Mouse (Mus musculus) monocyte, adult 2 months (primary cell): Measurements from ENCODE around the gene Bcl2l11.
"Not testable (repeated sequence)": the region's sequence is repeated elsewhere in the genome, so short reads cannot be mapped to it uniquely, and the experiment has no call there.

Experiments
- DNase-seq, 2 experiments: peaks; one replicate each; pipeline ENCODE4 v3.0.0; 2022; ENCODE audit warnings: low spot score in 2 of 2, low read depth in 1 of 2

The Bcl2l11 gene

DNA sequence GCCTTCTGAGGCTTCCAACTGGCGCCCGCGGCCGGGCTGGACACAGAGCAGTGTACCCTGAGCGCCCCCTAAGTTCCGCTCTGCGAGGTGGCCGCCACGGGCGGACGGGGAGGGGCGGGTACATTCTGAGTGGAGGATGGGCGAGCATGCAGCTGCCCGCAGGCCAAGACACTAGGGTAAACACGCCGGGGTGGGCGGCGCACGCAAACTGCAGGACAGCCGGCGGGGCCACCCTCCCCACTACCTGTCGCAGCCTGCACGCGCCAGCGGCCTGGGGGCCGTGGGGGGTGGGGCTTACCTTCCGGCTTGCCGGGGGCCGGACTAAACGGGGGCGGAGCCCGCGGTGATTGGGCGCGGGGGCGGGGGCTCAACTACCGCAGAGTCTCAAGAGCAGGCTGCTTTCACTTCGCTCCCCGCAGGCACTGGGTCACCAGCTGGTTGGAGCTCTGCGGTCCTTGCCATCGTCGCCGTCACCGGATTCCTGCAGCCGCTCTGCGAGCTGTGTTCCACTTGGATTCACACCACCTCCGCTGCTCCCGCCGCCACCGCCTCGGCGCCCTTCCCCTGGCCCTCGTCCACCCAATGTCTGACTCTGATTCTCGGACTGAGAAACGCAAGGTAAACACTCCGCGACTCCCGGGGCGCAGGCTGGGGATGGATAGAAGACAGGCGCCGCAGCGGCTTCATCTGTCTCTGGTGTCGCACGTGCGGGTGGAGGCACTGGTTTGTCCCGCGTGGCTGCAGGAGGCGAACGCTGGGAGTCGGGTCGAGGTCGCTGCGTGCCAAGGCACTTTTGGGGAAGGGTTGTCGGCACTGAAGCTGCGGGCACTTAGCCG, at the start of gene Bcl2l11:
Gene Bcl2l11, plus strand, starts transcription at position 404 of the 836 bp plus-strand sequence.
- peak; percentile 85 to 93 for DNase-seq

DNA sequence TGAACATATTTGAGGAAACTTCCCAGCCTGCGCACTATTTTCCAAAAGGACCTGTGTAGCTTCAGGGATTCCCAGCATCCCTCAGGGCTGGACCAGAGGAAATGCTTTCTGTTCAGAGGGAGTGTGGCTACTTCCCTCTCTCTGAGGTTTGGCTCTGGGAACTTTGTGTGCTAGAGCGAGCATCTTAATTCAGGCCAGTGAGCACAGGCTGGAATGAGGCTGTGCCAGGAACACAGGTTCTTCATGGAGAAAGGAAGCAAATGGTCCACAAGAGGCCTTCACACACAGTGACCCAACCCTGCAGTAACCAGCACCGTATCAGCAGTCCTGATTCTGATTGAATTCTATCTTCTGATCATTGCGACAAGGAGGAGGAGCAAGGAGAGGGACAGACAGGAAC, 48.9 kb upstream of the Bcl2l11 start:
- DNase-seq, result no peak

DNA sequence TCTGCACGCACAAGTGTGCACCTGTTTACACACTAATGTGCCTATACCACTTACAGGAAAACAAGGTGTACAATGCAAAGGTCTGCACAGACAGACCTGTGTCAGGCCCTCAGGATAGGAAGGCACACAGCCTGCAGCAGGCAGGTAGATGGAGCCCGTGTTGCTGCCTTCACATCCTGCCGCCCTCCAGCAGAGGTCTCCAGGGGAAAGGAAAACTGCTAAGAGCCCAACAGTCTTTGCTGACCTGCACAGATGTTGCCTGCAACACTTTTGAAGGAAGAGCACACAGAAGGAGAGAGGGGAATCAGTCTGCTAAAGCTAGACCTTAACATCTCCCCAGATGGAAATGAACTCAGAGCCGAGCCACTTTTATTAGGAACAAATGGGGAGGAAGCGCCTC, 47.0 kb upstream of the Bcl2l11 start:
- DNase-seq, result no peak

- DNase-seq, result no peak
Measured at GRCm38 (mm10) chr2:128079316-128079715, 46.5 kb upstream of the Bcl2l11 start.

GRCm38 (mm10) chr2:128083844-128084243, 42.0 kb upstream of the Bcl2l11 start:
- DNase-seq, result no peak

- no peak for DNase-seq
Measured at GRCm38 (mm10) chr2:128084607-128085006, 41.2 kb upstream of the Bcl2l11 start.

GRCm38 (mm10) chr2:128085481-128085880, 40.4 kb upstream of the Bcl2l11 start:
- no peak for DNase-seq

GRCm38 (mm10) chr2:128086301-128086886, 39.4 kb upstream of the Bcl2l11 start:
- DNase-seq, result no peak

DNA sequence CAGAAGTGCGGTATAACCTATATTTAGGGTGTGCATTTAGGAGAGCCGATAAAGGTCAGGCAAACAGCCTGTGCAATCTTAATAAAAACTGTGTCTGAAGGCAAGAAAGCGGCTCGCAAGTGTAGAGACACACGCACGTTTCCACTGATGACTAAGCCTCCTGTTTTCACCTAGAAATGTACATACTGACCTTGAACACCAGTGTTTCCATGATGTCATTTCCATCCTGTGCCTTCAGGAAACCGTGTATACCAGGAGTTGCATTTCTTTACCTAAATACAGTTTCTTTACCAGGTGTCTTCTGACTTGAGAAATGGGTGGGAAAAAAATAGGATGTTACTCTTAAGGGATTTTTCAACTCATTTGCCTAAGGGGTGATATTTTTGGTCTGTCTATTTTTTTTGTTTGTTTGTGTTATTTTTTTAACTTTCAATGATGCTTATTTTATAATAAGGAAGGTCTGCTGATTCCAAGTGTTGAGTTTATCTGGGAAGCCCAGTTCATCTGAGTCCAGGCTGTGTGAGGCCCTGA, 38.8 kb upstream of the Bcl2l11 start:
- no peak for DNase-seq

GRCm38 (mm10) chr2:128087798-128088545, 37.9 kb upstream of the Bcl2l11 start:
- no peak for DNase-seq

GRCm38 (mm10) chr2:128090283-128090885, 35.5 kb upstream of the Bcl2l11 start:
- DNase-seq, result no peak

DNA sequence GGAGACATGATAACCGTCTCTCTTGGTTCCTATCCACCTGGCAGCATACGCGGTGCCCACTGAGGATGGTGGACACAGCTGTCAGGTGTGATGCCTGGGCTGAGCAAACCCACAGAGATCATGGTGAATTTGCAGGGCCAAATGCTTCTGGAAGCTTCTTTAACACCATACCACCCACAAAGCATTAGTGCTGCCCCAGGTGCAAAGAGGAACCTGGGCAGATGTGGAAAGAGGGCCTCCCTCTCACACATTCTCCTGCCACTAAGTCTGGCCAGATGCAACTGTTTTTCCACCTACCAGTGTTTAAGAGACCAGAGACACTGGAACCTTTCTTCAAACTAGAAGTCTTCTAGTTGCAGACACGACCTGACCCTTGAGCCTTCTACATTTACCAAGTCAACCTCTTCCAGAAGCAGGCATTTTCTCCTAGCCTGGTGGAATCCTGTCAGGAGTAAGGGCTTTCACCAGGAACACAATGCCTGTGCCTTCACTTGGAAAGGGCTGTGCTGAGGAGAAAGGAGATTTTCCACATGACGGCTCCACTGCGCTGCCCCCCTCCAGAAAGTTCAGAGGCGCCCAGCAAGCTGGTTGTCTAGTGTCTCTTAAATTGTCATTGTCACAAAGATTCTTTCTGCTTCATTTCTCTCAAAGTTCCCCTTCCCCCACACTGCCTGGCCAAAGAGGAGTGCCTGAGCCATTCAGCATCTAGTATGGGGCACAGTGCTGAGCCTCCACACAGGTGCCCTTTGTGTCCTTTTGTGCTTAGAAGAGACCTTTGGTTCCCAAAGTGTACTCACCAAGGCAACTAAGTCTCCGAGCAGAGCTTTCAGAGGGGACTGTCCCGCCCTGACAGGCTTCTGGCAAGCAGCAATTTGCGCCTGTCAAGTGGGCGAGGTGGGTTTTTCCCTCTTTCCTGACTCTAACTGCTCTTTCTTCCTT, 34.1 kb upstream of the Bcl2l11 start:
- DNase-seq, result no peak

GRCm38 (mm10) chr2:128092451-128092850, 33.4 kb upstream of the Bcl2l11 start:
- no peak for DNase-seq

GRCm38 (mm10) chr2:128094196-128094595, 31.6 kb upstream of the Bcl2l11 start:
- DNase-seq, result no peak

DNA sequence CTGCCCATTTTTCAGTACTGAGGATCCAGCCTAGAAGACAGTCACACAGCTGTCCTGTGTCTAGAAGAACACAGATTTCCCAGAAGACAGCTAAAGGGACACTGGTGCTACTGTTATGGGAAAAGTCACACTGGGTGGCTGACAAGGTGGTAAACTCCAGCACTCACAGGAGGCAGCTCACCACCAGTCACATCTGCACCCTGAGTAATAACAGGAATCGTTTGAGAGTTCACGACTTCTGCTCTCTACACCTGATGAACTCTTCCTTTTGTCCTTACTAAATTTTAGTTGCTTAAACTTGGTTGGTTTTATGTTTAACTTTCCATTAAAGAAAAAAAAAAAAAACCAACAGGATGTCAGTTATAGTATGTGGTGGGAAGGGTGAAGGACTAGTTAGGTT, 31.2 kb upstream of the Bcl2l11 start:
- no peak for DNase-seq

- no peak for DNase-seq
Measured at GRCm38 (mm10) chr2:128095270-128095669, 30.6 kb upstream of the Bcl2l11 start.

DNA sequence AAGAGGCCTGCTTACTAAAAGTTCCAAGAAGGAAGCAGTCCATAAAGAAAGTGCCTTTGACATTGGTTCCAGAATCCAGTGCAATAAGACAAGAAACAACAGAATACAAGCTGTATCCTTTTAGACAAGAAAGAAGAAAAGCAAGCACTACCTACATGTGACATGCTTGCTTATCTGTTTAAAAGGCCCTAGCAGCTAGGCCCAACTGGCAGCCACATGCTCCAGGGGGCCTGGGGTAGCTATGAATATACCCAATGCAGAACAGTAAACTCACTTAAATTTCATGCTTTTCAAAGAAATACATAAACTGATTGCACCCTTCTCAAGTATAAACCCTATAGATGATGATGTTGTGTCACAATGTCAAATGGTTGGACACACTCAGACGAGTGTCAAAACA, 29.8 kb upstream of the Bcl2l11 start:
- DNase-seq, result no peak

DNA sequence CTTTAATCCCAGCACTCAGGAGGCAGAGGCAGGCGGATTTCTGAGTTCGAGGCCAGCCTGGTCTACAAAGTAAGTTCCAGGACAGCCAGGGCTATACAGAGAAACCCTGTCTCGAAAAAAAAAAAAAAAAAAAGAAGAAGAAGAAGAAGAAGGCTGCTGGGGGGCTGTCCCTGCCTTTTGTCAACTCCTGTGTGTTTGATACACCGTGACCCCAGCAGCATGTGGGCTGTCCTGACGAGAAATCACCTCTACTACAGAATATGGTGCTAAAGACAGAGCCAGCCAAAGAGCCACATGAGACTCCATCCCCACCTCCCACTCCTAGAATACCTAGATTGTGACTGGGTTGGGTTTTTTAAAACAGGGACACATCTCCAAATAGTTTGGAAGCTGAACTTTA, 27.7 kb upstream of the Bcl2l11 start:
- not testable (repeated sequence) for DNase-seq

DNA sequence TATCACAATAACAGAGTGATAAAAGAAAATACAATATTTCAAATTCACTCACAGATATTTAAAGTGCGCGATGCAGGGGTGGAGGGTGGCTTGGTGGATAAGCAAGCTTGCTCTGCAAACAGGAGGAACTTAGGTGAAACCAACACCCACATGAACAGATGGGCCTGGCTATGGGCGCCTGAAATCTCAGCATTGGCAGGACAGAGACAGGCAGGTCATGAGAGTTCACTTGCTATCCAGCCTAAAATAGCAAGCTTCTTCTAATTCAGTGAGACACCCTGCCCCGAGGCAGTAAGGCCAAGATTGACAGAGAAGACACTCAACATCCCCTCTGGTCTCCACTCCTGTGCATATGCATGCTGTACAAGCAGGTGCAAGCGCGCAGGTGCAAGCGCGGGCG, 23.8 kb upstream of the Bcl2l11 start:
- DNase-seq, result no peak

GRCm38 (mm10) chr2:128104815-128105214, 21.0 kb upstream of the Bcl2l11 start:
- no peak for DNase-seq
